Mouse (Mus musculus) bone marrow macrophage, adult 2 months (primary cell): ENCODE measurements around the gene Snn.

Experiments
- CTCF ChIP-seq: IDR thresholded peaks from 2 replicates; pipeline ENCODE4 v1.5.1; 2012; ENCODE audit warnings: low read depth, mild to moderate bottlenecking, low read length, moderate library complexity
- POLR2A ChIP-seq: IDR thresholded peaks from 2 replicates; pipeline ENCODE4 v1.6.1; 2012; ENCODE audit warnings: mild to moderate bottlenecking, low read depth, low read length, borderline replicate concordance

DNA sequence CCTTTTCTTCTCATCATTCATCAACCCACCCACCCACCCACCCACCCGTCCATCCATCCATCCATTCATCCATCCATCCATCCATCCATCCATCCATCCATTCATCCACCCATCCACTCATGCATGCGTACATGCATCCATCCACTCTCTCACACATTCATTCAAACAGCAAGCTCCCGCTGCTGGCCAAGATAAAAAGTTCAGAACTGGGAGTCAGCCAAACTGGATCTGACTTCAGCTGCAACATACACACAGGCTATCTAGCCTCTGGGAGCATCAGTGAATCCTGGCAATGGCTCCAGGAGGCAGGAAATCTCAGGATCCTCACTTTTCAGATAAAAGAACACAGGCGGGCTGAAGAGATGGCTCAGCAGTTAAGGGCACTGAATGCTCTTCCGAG is 37.1 kb upstream of the Snn start:
- TF ChIP-seq CTCF (no peak), POLR2A (no peak)
